Mouse (Mus musculus): ENCODE measurements around the gene Clk3. TPM values are rescaled to one million over a fixed set of nuclear protein-coding genes. Genes with fewer than 3 reads are reported as not detected.

Clk3 gene
- total RNA-seq (2021): 10 to 100 TPM; 43.5 to 49.1 TPM

GRCm38 (mm10) chr9:57765364-57766351 lies at the start of gene Clk3:
Clk3 (minus strand) TSS chr9:57765860.
- DNase-seq: peak; percentile 81

- DNase-seq: no peak
Measured at GRCm38 (mm10) chr9:57814866-57815265, 49.2 kb upstream of the Clk3 start.

- DNase-seq: no peak
Measured at GRCm38 (mm10) chr9:57814014-57814413, 48.4 kb upstream of the Clk3 start.

- no peak for DNase-seq
Measured at GRCm38 (mm10) chr9:57811793-57812733, 46.4 kb upstream of the Clk3 start.

- no peak for DNase-seq
Measured at GRCm38 (mm10) chr9:57810691-57811090, 45.0 kb upstream of the Clk3 start.

- DNase-seq: no peak
Measured at GRCm38 (mm10) chr9:57808771-57809310, 43.2 kb upstream of the Clk3 start.

- no peak for DNase-seq
Measured at GRCm38 (mm10) chr9:57807174-57807651, 41.6 kb upstream of the Clk3 start.

- DNase-seq: no peak
Measured at GRCm38 (mm10) chr9:57806066-57806481, 40.4 kb upstream of the Clk3 start.

- DNase-seq: no peak
Measured at GRCm38 (mm10) chr9:57805087-57805737, 39.6 kb upstream of the Clk3 start.

GRCm38 (mm10) chr9:57803839-57804238 lies 38.2 kb upstream of the Clk3 start:
- DNase-seq: no peak

- DNase-seq: no peak
Measured at GRCm38 (mm10) chr9:57803047-57803446, 37.4 kb upstream of the Clk3 start.

- no peak for DNase-seq
Measured at GRCm38 (mm10) chr9:57800325-57800975, 34.8 kb upstream of the Clk3 start.

- DNase-seq: peak; percentile 46
Measured at GRCm38 (mm10) chr9:57798725-57799253, 33.1 kb upstream of the Clk3 start.

GRCm38 (mm10) chr9:57797456-57797855 lies 31.8 kb upstream of the Clk3 start:
- DNase-seq: no peak

GRCm38 (mm10) chr9:57789733-57790132 lies 24.1 kb upstream of the Clk3 start:
- DNase-seq: no peak

GRCm38 (mm10) chr9:57782656-57783055 lies 17.0 kb upstream of the Clk3 start:
- no peak for DNase-seq

GRCm38 (mm10) chr9:57775736-57776135 lies 10.1 kb upstream of the Clk3 start:
- DNase-seq: no peak

GRCm38 (mm10) chr9:57775026-57775425 lies 9.4 kb upstream of the Clk3 start:
- DNase-seq: no peak

GRCm38 (mm10) chr9:57774168-57774567 lies 8.5 kb upstream of the Clk3 start:
- no peak for DNase-seq

- DNase-seq: no peak
Measured at GRCm38 (mm10) chr9:57773754-57774153, 8.1 kb upstream of the Clk3 start.

- DNase-seq: no peak
Measured at GRCm38 (mm10) chr9:57770836-57771235, 5.2 kb upstream of the Clk3 start.
